Mouse (Mus musculus) megakaryocyte, embryonic 14.5 days (primary cell): ENCODE measurements around the gene Bhlhe41.

Source experiments
- FLI1 ChIP-seq: IDR thresholded peaks from 2 replicates; pipeline ENCODE4 v1.6.1; 2012; ENCODE audit warnings: low read length, inconsistent platforms, mixed read lengths
- GATA1 ChIP-seq: IDR thresholded peaks from 3 replicates; pipeline ENCODE4 v1.6.1; 2012; ENCODE audit warnings: mixed read lengths, low read length, inconsistent platforms, borderline replicate concordance

DNA sequence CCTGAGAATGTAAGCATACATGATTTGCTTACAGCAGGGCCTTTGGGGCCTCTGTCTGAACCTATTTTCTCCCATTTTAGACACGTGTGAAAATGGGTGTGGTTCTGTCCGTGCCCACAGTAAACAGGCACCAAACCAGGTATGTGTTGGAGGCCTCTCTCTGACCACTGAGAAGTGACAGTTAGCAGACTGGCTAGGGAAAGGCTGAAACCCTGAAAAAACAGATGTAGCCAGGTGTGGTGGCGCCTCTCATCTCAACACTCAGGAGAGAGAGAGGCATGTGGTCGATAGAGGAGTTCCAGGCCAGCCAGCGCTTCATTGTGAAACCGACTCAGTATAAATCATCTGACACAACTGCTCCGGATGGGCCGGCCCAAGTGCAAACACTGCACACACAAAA lies 6.9 kb downstream of the Bhlhe41 start:
- TF ChIP-seq GATA1 (no peak), FLI1 (no peak)
